ENCODE assay signal across 8 mouse cellular contexts in genomic region chr7:128724761-128725160, GRCm38 (mm10). TPM values are rescaled to one million over a fixed set of nuclear protein-coding genes. Genes with fewer than 3 reads are reported as not detected.
DNase-seq lines count a peak whose midpoint lies in the region; ATAC-seq lines count a peak whose summit lies in the region.

No protein-coding gene starts in this region.

- H3K9me3 ChIP-seq in hindbrain, embryonic 14.5 days (ENCODE audit: control insufficient read depth, low read length) = no peaks in the 10 kb centered on the region
- no peaks in the 10 kb centered on the region for H3K9me3 ChIP-seq in lung, embryonic 16.5 days (ENCODE audit: control insufficient read depth, low read length)

- no peak overlapping the region for H3K4me3 ChIP-seq in hindbrain, embryonic 14.5 days (replicated peaks; ENCODE audit: low read length)
- H3K4me3 ChIP-seq in lung, embryonic 16.5 days (ENCODE audit: low read length) = no peak overlapping the region

- H3K4me1 ChIP-seq in hindbrain, embryonic 14.5 days (replicated peaks; ENCODE audit: control insufficient read depth, insufficient read depth, low read length) = no peaks in the 10 kb centered on the region
- H3K4me1 ChIP-seq in lung, embryonic 16.5 days (replicated peaks; ENCODE audit: control insufficient read depth, insufficient read depth, low read length) = peaks cover 14% of the 10 kb centered on the region

- peak; percentile 93 for DNase-seq in R1 (ENCODE audit: low read depth, low spot score)
- peak; percentile 78 to 83 for DNase-seq in cerebellum, postnatal 14 days
- DNase-seq in frontal cortex, postnatal 25 days (ENCODE audit: low spot score in 2 of 2) = peak; percentile 28 to 49
- DNase-seq in hindbrain, embryonic 14.5 days (ENCODE audit: low spot score) = peak; percentile 82
- peak; percentile 65 to 93 for DNase-seq in layer of hippocampus, postnatal 14 days (ENCODE audit: low spot score in 2 of 2)
- peak; percentile 79 for DNase-seq in retina, embryonic 14.5 days (ENCODE audit: low spot score)
- no peak for DNase-seq in urinary bladder, adult 2 months (ENCODE audit: low spot score)

- no peak overlapping the region for H3K9ac ChIP-seq in hindbrain, embryonic 14.5 days
- peak overlapping the region; percentile 28; the same call in 1 of the 2 replicates for H3K9ac ChIP-seq in lung, embryonic 16.5 days (ENCODE audit: low read length)

- H3K27me3 ChIP-seq in hindbrain, embryonic 14.5 days (ENCODE audit: control insufficient read depth, insufficient read depth, low read length) = no peaks in the 10 kb centered on the region
- no peaks in the 10 kb centered on the region for H3K27me3 ChIP-seq in lung, embryonic 16.5 days (ENCODE audit: control insufficient read depth, insufficient read depth, low read depth, low read length)

- no peak overlapping the region for H3K4me2 ChIP-seq in hindbrain, embryonic 14.5 days (replicated peaks)
- no peak overlapping the region for H3K4me2 ChIP-seq in lung, embryonic 16.5 days (ENCODE audit: low read depth, low read length)

- H3K36me3 ChIP-seq in hindbrain, embryonic 14.5 days (replicated peaks; ENCODE audit: control insufficient read depth, insufficient read depth) = peaks cover 33% of the 10 kb centered on the region
- H3K36me3 ChIP-seq in lung, embryonic 16.5 days (ENCODE audit: control insufficient read depth, insufficient read depth, low read length) = peaks cover 11% of the 10 kb centered on the region

- no peak overlapping the region for H3K27ac ChIP-seq in hindbrain, embryonic 14.5 days
- H3K27ac ChIP-seq in lung, embryonic 16.5 days (ENCODE audit: low read length) = peak overlapping the region; percentile 43

- peak; percentile 78 for ATAC-seq in hindbrain, embryonic 14.5 days (ENCODE audit: low FRiP score)
- peak; percentile 96 for ATAC-seq in lung, embryonic 16.5 days (ENCODE audit: low read depth)

- WGBS in hindbrain, embryonic 14.5 days = 34% methylated on average over 4 of the region's 4 CpGs
- WGBS in lung, embryonic 16.5 days = 25% methylated on average over 4 of the region's 4 CpGs

RNA-seq across cellular contexts. Expression of gene Mcmbp, which starts 15.5 kb away (rescaled TPM):
- polyA plus RNA-seq in hindbrain, embryonic 14.5 days (2014; fragmentation: Nextera tagmentation; extraction: Ambion mirVana) = 50.9 and 52.2 TPM in 2 replicates
- 10 to 100 TPM; 24.0 to 29.1 TPM for total RNA-seq in layer of hippocampus, postnatal 14 days (2021)
- 58.7 and 62.4 TPM in 2 replicates for polyA plus RNA-seq in lung, embryonic 16.5 days (2015; fragmentation: Nextera tagmentation; extraction: Ambion mirVana)
- polyA plus RNA-seq in urinary bladder, adult 2 months (2012; rRNA removed) = 22.0 and 26.0 TPM in 2 replicates

RNA-seq across cellular contexts. Expression of gene Sec23ip, which starts 20.0 kb away (rescaled TPM):
- polyA plus RNA-seq in hindbrain, embryonic 14.5 days (2014; fragmentation: Nextera tagmentation; extraction: Ambion mirVana) = 34.8 and 37.7 TPM in 2 replicates
- total RNA-seq in layer of hippocampus, postnatal 14 days (2021) = 10 to 100 TPM; 47.2 to 49.3 TPM
- 35.6 and 41.0 TPM in 2 replicates for polyA plus RNA-seq in lung, embryonic 16.5 days (2015; fragmentation: Nextera tagmentation; extraction: Ambion mirVana)
- polyA plus RNA-seq in urinary bladder, adult 2 months (2012; rRNA removed) = 17.8 and 19.7 TPM in 2 replicates
